In the genomic region with DNA sequence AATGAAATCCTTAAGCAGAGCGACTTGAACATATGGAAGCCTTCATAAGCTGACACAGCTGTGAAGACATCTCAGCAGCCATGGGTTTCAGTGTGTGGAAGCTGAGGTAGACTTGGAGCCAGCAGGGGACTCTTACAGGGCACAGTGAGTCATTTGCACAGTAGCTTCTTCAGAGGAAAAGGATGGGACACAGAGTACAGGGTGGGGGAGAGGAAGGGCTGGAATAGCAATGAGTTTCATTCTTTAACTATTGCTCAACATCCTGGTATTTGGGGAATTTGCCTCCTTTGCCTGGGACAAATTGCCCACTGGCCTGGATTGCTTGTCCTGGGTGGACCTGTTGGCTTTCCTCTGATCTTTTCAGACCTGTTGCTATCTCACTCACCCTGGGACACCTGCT, we compare ENCODE assay signal across 13 mouse cellular contexts. TPM values are rescaled to one million over a fixed set of nuclear protein-coding genes. Genes with fewer than 3 reads are reported as not detected.
A peak's percentile ranks its signal among the peaks of the same experiment; 100 is the strongest.
DNase-seq lines count a peak whose midpoint lies in the region; ATAC-seq lines count a peak whose summit lies in the region.
"Had no signal": no experiment of that assay in that cellular context is flagged by ENCODE, and none has a peak within 500 bp of the region (broad histone marks: within the 10 kb centered on the region; RNA-seq: fewer than 3 reads in every experiment).

No protein-coding gene starts in this region.

- 60% methylated on average over 1 of the region's 1 CpGs for WGBS in lung, embryonic 16.5 days

- no peak overlapping the region for H3K4me2 ChIP-seq in lung, embryonic 16.5 days (ENCODE audit: low read depth, low read length)
- H3K4me2 ChIP-seq: hindbrain, embryonic 15.5 days had no signal

- H3K27ac ChIP-seq in lung, embryonic 16.5 days (ENCODE audit: low read length) = peak overlapping the region; percentile 75
- H3K27ac ChIP-seq: hindbrain, embryonic 15.5 days had no signal

- H3K27me3 ChIP-seq in lung, embryonic 16.5 days (ENCODE audit: control insufficient read depth, insufficient read depth, low read depth, low read length) = no peaks in the 10 kb centered on the region
- H3K27me3 ChIP-seq: hindbrain, embryonic 15.5 days had no signal

- H3K9me3 ChIP-seq in lung, embryonic 16.5 days (ENCODE audit: control insufficient read depth, low read length) = no peaks in the 10 kb centered on the region
- H3K9me3 ChIP-seq: hindbrain, embryonic 15.5 days had no signal

- no peaks in the 10 kb centered on the region for H3K36me3 ChIP-seq in lung, embryonic 16.5 days (ENCODE audit: control insufficient read depth, insufficient read depth, low read length)
- H3K36me3 ChIP-seq: hindbrain, embryonic 15.5 days had no signal

- intact Hi-C loops in gastrocnemius, postnatal 14 days (cut with DNase I; ENCODE audit: low total_unique reads) = no loop called here

- no peak overlapping the region for H3K4me3 ChIP-seq in lung, embryonic 16.5 days (ENCODE audit: low read length)
- H3K4me3 ChIP-seq: hindbrain, embryonic 15.5 days had no signal

- H3K4me1 ChIP-seq in lung, embryonic 16.5 days (replicated peaks; ENCODE audit: control insufficient read depth, insufficient read depth, low read length) = peaks cover 29% of the 10 kb centered on the region
- H3K4me1 ChIP-seq: hindbrain, embryonic 15.5 days had no signal

- H3K9ac ChIP-seq in lung, embryonic 16.5 days (ENCODE audit: low read length) = no peak overlapping the region
- H3K9ac ChIP-seq: hindbrain, embryonic 15.5 days had no signal

- peak; percentile 63 for DNase-seq in gastrocnemius, adult 18-20 months (ENCODE audit: low spot score)
- no peak for DNase-seq in gastrocnemius, postnatal 14 days
- peak; percentile 40 for DNase-seq in 416B (ENCODE audit: low read depth)
- DNase-seq in embryo, embryonic 10.5 days (ENCODE audit: low spot score) = no peak
- DNase-seq in left cerebral cortex, adult 18-20 months (ENCODE audit: low spot score in 2 of 2) = no peak
- DNase-seq in cerebellum, postnatal 4 days (ENCODE audit: low spot score in 2 of 2) = no peak
- DNase-seq: cerebellum, postnatal 14 days; layer of hippocampus, adult 9-11 months had no signal

- peak; percentile 60 for ATAC-seq in granulocyte monocyte progenitor cell, adult 5-6 weeks (replicated peaks; ENCODE audit: poor library complexity, severe bottlenecking)
- ATAC-seq in lung, embryonic 16.5 days (ENCODE audit: low read depth) = peak; percentile 58; the same call in 1 of the 2 replicates
- ATAC-seq: forebrain, embryonic 14.5 days had no signal

RNA-seq across cellular contexts. Expression of a gene that starts 52.3 kb away (rescaled TPM):
- total RNA-seq in gastrocnemius, adult 18-20 months (2021) = not detected
- total RNA-seq in gastrocnemius, postnatal 14 days (2021) = not detected
- not detected in 2 replicates for total RNA-seq in granulocyte monocyte progenitor cell, adult 5-6 weeks (2014; fragmentation: Nextera tagmentation)
- not detected in 2 replicates for total RNA-seq in granulocyte monocyte progenitor cell, adult 5-6 weeks (2017)
- polyA plus RNA-seq in lung, embryonic 16.5 days (2015; fragmentation: Nextera tagmentation; extraction: Ambion mirVana) = 0.54 and 0.63 TPM in 2 replicates
- under 1 TPM; 0.42 to 0.63 TPM for total RNA-seq in left cerebral cortex, adult 18-20 months (2021)
- polyA plus RNA-seq: forebrain, embryonic 14.5 days; hindbrain, embryonic 15.5 days; neural tube, embryonic 14.5 days had no signal

Comparison
In these comparisons a context has a peak if more than half of its experiments do, and no peak if none do; other contexts are left out.
1. DNase-seq: peak in gastrocnemius, adult 18-20 months (single experiment) and 416B (single experiment); none in gastrocnemius, postnatal 14 days (single experiment), embryo, embryonic 10.5 days (single experiment), left cerebral cortex, adult 18-20 months (0 of 2) and cerebellum, postnatal 4 days (0 of 2).